Mouse (Mus musculus): ENCODE results near the gene Parn. TPM values are rescaled to one million over a fixed set of nuclear protein-coding genes. Genes with fewer than 3 reads are reported as not detected.

Gene Parn
- polyA plus RNA-seq (2015; fragmentation: Nextera tagmentation; extraction: Ambion mirVana): 41.8 and 42.2 TPM in 2 replicates

DNA sequence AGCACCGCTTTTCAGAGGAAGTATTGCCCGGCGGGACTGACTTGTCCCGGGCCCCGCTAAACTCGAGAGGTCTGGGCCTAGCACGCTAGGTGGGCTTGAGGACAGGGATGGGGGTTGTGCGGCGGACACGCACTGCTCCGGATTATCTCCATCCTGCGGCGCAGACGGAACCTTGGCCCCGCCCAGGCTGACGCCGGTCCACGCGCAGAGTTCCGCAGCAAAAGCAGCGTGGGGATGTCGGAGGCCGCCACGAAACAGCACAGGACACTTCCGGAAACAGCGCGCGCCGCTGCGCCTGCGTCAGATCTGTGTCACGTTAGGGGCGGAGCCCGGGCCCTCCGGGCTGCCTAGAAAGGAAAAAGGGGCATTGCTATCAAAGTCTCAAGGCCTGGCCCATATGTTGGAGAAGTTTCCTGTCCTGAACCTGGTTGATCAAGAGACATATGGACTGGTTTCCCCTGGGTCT, at the start of gene Parn:
Gene Parn (minus strand): TSS at position 293 of the 466 bp plus-strand sequence.
- Histone ChIP-seq H3K4me2 (peak within 1 kb of the TSS; percentile 83), H3K9me3 (no peaks in the 10 kb centered on the region), H3K4me3 (peak within 1 kb of the TSS; percentile 74), H3K36me3 (peaks cover 24% of the 10 kb centered on the region), H3K27ac (peak within 1 kb of the TSS; percentile 79), H3K4me1 (peaks cover 4% of the 10 kb centered on the region), H3K9ac (peak within 1 kb of the TSS; percentile 87), H3K27me3 (no peaks in the 10 kb centered on the region)
- under 1% methylated on average over 35 of the region's 35 CpGs for WGBS
- peak; percentile 88 for ATAC-seq (ENCODE audit: insufficient number of reproducible peaks, insufficient read depth, low FRiP score, low TSS enrichment, low read depth)

GRCm38 (mm10) chr16:13716821-13717553, 49.0 kb upstream of the Parn start:
- 85% methylated on average over 2 of the region's 2 CpGs for WGBS

DNA sequence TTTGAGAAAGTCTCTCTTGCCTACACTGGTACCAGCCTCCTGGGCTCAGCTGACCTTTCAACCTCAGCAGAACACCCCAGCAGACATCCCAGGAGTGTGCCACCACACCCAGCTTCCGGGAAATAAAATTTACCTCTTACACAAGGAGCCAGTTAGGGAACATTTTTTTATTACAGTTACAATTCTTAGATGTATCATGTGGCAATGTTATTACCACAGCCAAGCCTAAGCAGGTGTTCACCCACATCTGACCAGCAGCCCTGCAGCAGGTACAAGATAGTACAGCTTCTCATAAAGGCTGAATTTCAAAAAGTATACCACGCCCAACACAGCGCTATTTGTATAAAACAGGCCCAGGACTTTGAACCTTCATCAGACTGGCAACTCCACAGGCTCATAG, 46.9 kb upstream of the Parn start:
- no peaks in the 10 kb centered on the region for H3K9me3 ChIP-seq
- H3K27me3 ChIP-seq: no peaks in the 10 kb centered on the region
- 89% methylated on average over 3 of the region's 3 CpGs for WGBS
- no peaks in the 10 kb centered on the region for H3K36me3 ChIP-seq
- H3K4me2 ChIP-seq: no peak overlapping the region
- no peak overlapping the region for H3K27ac ChIP-seq
- H3K4me3 ChIP-seq: no peak overlapping the region
- H3K4me1 ChIP-seq: no peaks in the 10 kb centered on the region
- ATAC-seq (ENCODE audit: insufficient number of reproducible peaks, insufficient read depth, low FRiP score, low TSS enrichment, low read depth): no peak
- H3K9ac ChIP-seq: no peak overlapping the region

More at GRCm38 (mm10) chr16:13716821-13717553, 49.0 kb upstream of the Parn start:
- no peak for ATAC-seq (ENCODE audit: insufficient number of reproducible peaks, insufficient read depth, low FRiP score, low TSS enrichment, low read depth)
- Histone ChIP-seq H3K9ac (no peak overlapping the region), H3K4me1 (no peaks in the 10 kb centered on the region), H3K4me3 (no peak overlapping the region), H3K9me3 (no peaks in the 10 kb centered on the region), H3K36me3 (no peaks in the 10 kb centered on the region), H3K4me2 (no peak overlapping the region), H3K27me3 (no peaks in the 10 kb centered on the region), H3K27ac (no peak overlapping the region)

DNA sequence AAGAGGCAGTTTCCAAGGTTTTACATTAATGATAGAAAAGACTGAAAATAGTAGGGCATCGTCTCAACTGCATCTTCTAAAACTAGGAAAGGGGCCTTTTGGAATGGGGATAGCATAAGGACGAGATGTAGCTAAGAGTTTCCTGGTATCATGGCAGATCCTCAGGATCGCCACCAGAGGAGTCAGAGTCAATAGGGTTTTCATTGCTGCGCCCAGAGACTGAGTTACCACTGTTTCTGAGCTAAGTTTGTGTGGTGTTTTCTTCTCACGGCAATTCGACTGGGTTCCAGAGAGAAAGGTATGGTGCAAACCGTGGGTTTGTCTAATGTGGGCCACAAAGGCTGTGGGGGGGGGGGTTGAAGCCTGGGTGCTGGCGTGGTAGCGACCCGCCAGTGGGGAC, 36.7 kb upstream of the Parn start:
- ATAC-seq (ENCODE audit: insufficient number of reproducible peaks, insufficient read depth, low FRiP score, low TSS enrichment, low read depth): no peak
- no peak overlapping the region for H3K4me2 ChIP-seq
- H3K27ac ChIP-seq: no peak overlapping the region
- peaks cover 41% of the 10 kb centered on the region for H3K36me3 ChIP-seq
- WGBS: 96% methylated on average over 10 of the region's 10 CpGs
- no peaks in the 10 kb centered on the region for H3K4me1 ChIP-seq
- no peaks in the 10 kb centered on the region for H3K9me3 ChIP-seq
- no peak overlapping the region for H3K4me3 ChIP-seq
- H3K9ac ChIP-seq: no peak overlapping the region
- no peaks in the 10 kb centered on the region for H3K27me3 ChIP-seq

DNA sequence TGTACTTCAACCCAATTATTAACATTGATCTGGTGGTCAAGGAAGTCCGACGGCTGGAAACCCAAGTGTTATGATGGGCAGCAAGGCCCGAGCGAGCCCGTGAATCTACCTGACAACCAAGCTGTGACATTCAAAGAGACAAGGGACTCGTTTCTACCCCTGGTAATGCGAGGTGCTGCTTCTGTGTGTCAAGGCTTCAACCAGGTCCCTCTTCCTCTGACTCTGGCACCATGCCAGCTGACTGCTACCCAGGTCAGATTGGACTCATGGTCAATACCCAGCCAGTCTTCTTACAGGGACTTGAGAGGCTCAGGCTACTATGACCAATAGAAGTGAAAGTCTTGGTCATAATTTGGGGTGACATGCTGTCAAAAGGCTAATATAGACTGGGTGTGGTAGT, 34.2 kb upstream of the Parn start:
- H3K9me3 ChIP-seq: no peaks in the 10 kb centered on the region
- H3K27ac ChIP-seq: no peak overlapping the region
- H3K4me3 ChIP-seq: no peak overlapping the region
- peaks cover 66% of the 10 kb centered on the region for H3K36me3 ChIP-seq
- WGBS: 91% methylated on average over 7 of the region's 7 CpGs
- H3K4me1 ChIP-seq: no peaks in the 10 kb centered on the region
- H3K27me3 ChIP-seq: no peaks in the 10 kb centered on the region
- no peak overlapping the region for H3K4me2 ChIP-seq
- no peak for ATAC-seq (ENCODE audit: insufficient number of reproducible peaks, insufficient read depth, low FRiP score, low TSS enrichment, low read depth)
- no peak overlapping the region for H3K9ac ChIP-seq

GRCm38 (mm10) chr16:13698998-13699397, 31.0 kb upstream of the Parn start:
- H3K36me3 ChIP-seq: peaks cover 79% of the 10 kb centered on the region

GRCm38 (mm10) chr16:13678601-13679319, 10.8 kb upstream of the Parn start:
- Histone ChIP-seq H3K9ac (no peak overlapping the region), H3K9me3 (no peaks in the 10 kb centered on the region), H3K36me3 (peaks cover 27% of the 10 kb centered on the region), H3K27ac (no peak overlapping the region), H3K27me3 (no peaks in the 10 kb centered on the region), H3K4me2 (no peak overlapping the region), H3K4me1 (no peaks in the 10 kb centered on the region), H3K4me3 (no peak overlapping the region)
- WGBS: 81% methylated on average over 3 of the region's 3 CpGs
- no peak for ATAC-seq (ENCODE audit: insufficient number of reproducible peaks, insufficient read depth, low FRiP score, low TSS enrichment, low read depth)

More at GRCm38 (mm10) chr16:13698998-13699397, 31.0 kb upstream of the Parn start:
- WGBS: 90% methylated on average over 7 of the region's 7 CpGs
- Histone ChIP-seq H3K4me1 (no peaks in the 10 kb centered on the region), H3K9me3 (no peaks in the 10 kb centered on the region), H3K27ac (no peak overlapping the region), H3K9ac (no peak overlapping the region), H3K27me3 (no peaks in the 10 kb centered on the region), H3K4me2 (no peak overlapping the region), H3K4me3 (no peak overlapping the region)
- no peak for ATAC-seq (ENCODE audit: insufficient number of reproducible peaks, insufficient read depth, low FRiP score, low TSS enrichment, low read depth)

DNA sequence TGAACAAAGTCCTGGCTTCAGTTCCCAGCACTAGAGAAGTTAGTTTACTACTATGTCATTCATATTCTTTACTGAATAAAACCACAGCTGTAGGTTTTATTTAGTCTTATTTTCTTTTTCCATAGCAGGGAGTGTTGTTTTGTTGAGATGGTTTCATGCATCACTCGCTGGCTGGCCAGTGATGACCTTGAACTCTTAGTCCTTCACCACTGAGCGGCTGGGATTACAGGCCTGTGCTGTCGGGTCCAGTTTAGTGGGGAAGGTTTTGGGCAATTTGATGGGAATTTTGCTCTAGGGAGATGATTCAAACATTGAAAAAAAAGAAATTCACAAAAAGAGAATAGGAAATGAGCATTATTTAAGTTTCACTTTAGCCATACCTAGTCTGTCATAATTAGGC, 6.5 kb upstream of the Parn start:
- no peaks in the 10 kb centered on the region for H3K27me3 ChIP-seq
- H3K9me3 ChIP-seq: no peaks in the 10 kb centered on the region
- H3K4me2 ChIP-seq: no peak overlapping the region
- peaks cover 10% of the 10 kb centered on the region for H3K4me1 ChIP-seq
- H3K9ac ChIP-seq: no peak overlapping the region
- peaks cover 22% of the 10 kb centered on the region for H3K36me3 ChIP-seq
- no peak overlapping the region for H3K4me3 ChIP-seq
- 88% methylated on average over 3 of the region's 3 CpGs for WGBS
- no peak overlapping the region for H3K27ac ChIP-seq
- no peak for ATAC-seq (ENCODE audit: insufficient number of reproducible peaks, insufficient read depth, low FRiP score, low TSS enrichment, low read depth)

GRCm38 (mm10) chr16:13673114-13673513, 5.1 kb upstream of the Parn start:
- no peak for ATAC-seq (ENCODE audit: insufficient number of reproducible peaks, insufficient read depth, low FRiP score, low TSS enrichment, low read depth)
- Histone ChIP-seq H3K36me3 (peaks cover 19% of the 10 kb centered on the region), H3K4me3 (peak overlapping the region; percentile 97), H3K9me3 (no peaks in the 10 kb centered on the region), H3K4me2 (peak overlapping the region; percentile 77), H3K27me3 (no peaks in the 10 kb centered on the region), H3K27ac (no peak overlapping the region), H3K4me1 (peaks cover 10% of the 10 kb centered on the region), H3K9ac (no peak overlapping the region)
- 78% methylated on average over 5 of the region's 5 CpGs for WGBS

DNA sequence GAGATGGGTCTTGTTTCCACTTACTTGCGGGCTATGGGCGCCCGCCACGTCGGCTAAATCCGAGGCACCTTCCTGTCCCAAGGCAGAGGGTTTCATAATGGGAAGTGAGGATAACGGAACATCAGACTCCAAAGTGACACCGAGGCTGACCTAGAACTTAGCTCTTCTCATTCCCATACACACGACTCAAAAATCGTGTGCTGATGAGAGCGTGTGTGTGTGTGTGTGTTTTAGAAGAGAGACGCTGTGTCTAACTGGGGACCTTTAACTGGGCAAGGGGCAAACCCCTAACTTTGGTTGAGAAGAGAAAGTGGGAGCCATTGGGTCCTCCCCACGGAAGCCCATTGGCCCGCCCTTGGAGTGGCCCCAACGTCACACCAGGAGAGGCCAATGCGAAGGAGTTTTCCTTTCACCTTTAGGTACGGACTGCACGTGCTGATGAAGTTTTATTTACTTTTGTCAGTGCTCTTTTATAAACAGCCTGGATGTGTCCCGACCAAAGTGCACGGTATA, 4.5 kb upstream of the Parn start:
- no peaks in the 10 kb centered on the region for H3K27me3 ChIP-seq
- peak overlapping the region; percentile 95 for H3K9ac ChIP-seq
- WGBS: 2% methylated on average over 20 of the region's 20 CpGs
- H3K4me1 ChIP-seq: peaks cover 10% of the 10 kb centered on the region
- H3K36me3 ChIP-seq: peaks cover 13% of the 10 kb centered on the region
- H3K9me3 ChIP-seq: no peaks in the 10 kb centered on the region
- H3K4me2 ChIP-seq: peak overlapping the region; percentile 77
- peak; percentile 30; the same call in 1 of the 2 replicates for ATAC-seq (ENCODE audit: insufficient number of reproducible peaks, insufficient read depth, low FRiP score, low TSS enrichment, low read depth)
- H3K4me3 ChIP-seq: peak overlapping the region; percentile 97
- H3K27ac ChIP-seq: peak overlapping the region; percentile 89

GRCm38 (mm10) chr16:13671685-13672385, 3.9 kb upstream of the Parn start, which contains the start of the genes Bfar and 3110001I22Rik:
Gene Bfar, plus strand, starts transcription at chr16:13671858.
Gene 3110001I22Rik, plus strand, starts transcription at chr16:13671929.
- Histone ChIP-seq H3K4me3 (peak within 1 kb of the TSS; percentile 97), H3K9ac (peak within 1 kb of the TSS; percentile 95), H3K36me3 (peaks cover 7% of the 10 kb centered on the region)

More at GRCm38 (mm10) chr16:13671685-13672385, 3.9 kb upstream of the Parn start, which contains the start of the genes Bfar and 3110001I22Rik:
- Histone ChIP-seq H3K4me2 (peak within 1 kb of the TSS; percentile 77), H3K9me3 (no peaks in the 10 kb centered on the region), H3K27ac (peak within 1 kb of the TSS; percentile 89), H3K4me1 (peaks cover 10% of the 10 kb centered on the region), H3K27me3 (no peaks in the 10 kb centered on the region)
- ATAC-seq (ENCODE audit: insufficient number of reproducible peaks, insufficient read depth, low FRiP score, low TSS enrichment, low read depth): peak; percentile 88
- WGBS: 0% methylated on average over 54 of the region's 54 CpGs
